Mouse (Mus musculus): ENCODE data around the gene Syt2.

Syt2 gene

GRCm38 (mm10) chr1:134772821-134773220 is 126.3 kb downstream of the Syt2 start:
- DNase-seq (ENCODE audit: low spot score), result no peak

- no peak for DNase-seq (ENCODE audit: low spot score)
Observed at GRCm38 (mm10) chr1:134773256-134773655, 126.8 kb downstream of the Syt2 start.

GRCm38 (mm10) chr1:134774247-134774646 is 127.8 kb downstream of the Syt2 start:
- DNase-seq (ENCODE audit: low spot score), result no peak

- no peak for DNase-seq (ENCODE audit: low spot score)
Observed at GRCm38 (mm10) chr1:134774728-134775287, 128.3 kb downstream of the Syt2 start.

- peak; percentile 46 for DNase-seq (ENCODE audit: low spot score)
Observed at GRCm38 (mm10) chr1:134775631-134776030, 129.2 kb downstream of the Syt2 start.

- no peak for DNase-seq (ENCODE audit: low spot score)
Observed at GRCm38 (mm10) chr1:134777201-134777885, 130.9 kb downstream of the Syt2 start.

GRCm38 (mm10) chr1:134777936-134778548 is 131.6 kb downstream of the Syt2 start:
- no peak for DNase-seq (ENCODE audit: low spot score)

- DNase-seq (ENCODE audit: low spot score), result no peak
Observed at GRCm38 (mm10) chr1:134782797-134783196, 136.3 kb downstream of the Syt2 start.

- no peak for DNase-seq (ENCODE audit: low spot score)
Observed at GRCm38 (mm10) chr1:134783958-134784357, 137.5 kb downstream of the Syt2 start.

GRCm38 (mm10) chr1:134784481-134784880 is 138.0 kb downstream of the Syt2 start:
- no peak for DNase-seq (ENCODE audit: low spot score)

GRCm38 (mm10) chr1:134784911-134785310 is 138.4 kb downstream of the Syt2 start:
- no peak for DNase-seq (ENCODE audit: low spot score)

GRCm38 (mm10) chr1:134788096-134788495 is 141.6 kb downstream of the Syt2 start:
- DNase-seq (ENCODE audit: low spot score), result no peak

GRCm38 (mm10) chr1:134790716-134791439 is 144.4 kb downstream of the Syt2 start:
- DNase-seq (ENCODE audit: low spot score), result no peak

- no peak for DNase-seq (ENCODE audit: low spot score)
Observed at GRCm38 (mm10) chr1:134791456-134791855, 145.0 kb downstream of the Syt2 start.

- no peak for DNase-seq (ENCODE audit: low spot score)
Observed at GRCm38 (mm10) chr1:134796076-134796475, 149.6 kb downstream of the Syt2 start.

- DNase-seq (ENCODE audit: low spot score), result no peak
Observed at GRCm38 (mm10) chr1:134796536-134796935, 150.1 kb downstream of the Syt2 start.

- DNase-seq (ENCODE audit: low spot score), result no peak
Observed at GRCm38 (mm10) chr1:134801758-134802157, 155.3 kb downstream of the Syt2 start.

- no peak for DNase-seq (ENCODE audit: low spot score)
Observed at GRCm38 (mm10) chr1:134803286-134804117, 157.0 kb downstream of the Syt2 start.

- DNase-seq (ENCODE audit: low spot score), result no peak
Observed at GRCm38 (mm10) chr1:134804373-134804772, 157.9 kb downstream of the Syt2 start.

GRCm38 (mm10) chr1:134805471-134805870 is 159.0 kb downstream of the Syt2 start:
- no peak for DNase-seq (ENCODE audit: low spot score)
